Mouse (Mus musculus) adrenal gland, adult 2 months (tissue): Measurements from ENCODE around the gene Mrpl12. TPM values are rescaled to one million over a fixed set of nuclear protein-coding genes. Genes with fewer than 3 reads are reported as not detected.

ENCODE experiments used
- DNase-seq: peaks from one replicate; pipeline ENCODE4 v3.0.0; 2021
- polyA plus RNA-seq: library from polyadenylated mRNA; depleted of rRNA; stranded (reverse); fragments of >200 nt; gene quantifications from 2 replicates; pipeline ENCODE4 v1.2.3, GENCODE M21; 2012
- total RNA-seq, 2 experiments: library from RNA; stranded (reverse); gene quantifications; 2 replicates each; pipeline ENCODE4 v1.2.3; 2021

Gene Mrpl12
- total and polyA plus RNA-seq, 3 experiments = 107 to 185 (median 146) TPM

- DNase-seq = no peak
These were observed 12.4 kb upstream of the Mrpl12 start for GRCm38 (mm10) chr11:120472052-120472451.

GRCm38 (mm10) chr11:120483448-120483934 is 922 bp upstream of the Mrpl12 start:
- no peak for DNase-seq

GRCm38 (mm10) chr11:120485251-120485650 is 838 bp downstream of the Mrpl12 start:
- no peak for DNase-seq

GRCm38 (mm10) chr11:120488516-120488915 is 4.1 kb downstream of the Mrpl12 start:
- DNase-seq = no peak

- peak; percentile 78 for DNase-seq
These were observed 4.8 kb downstream of the Mrpl12 start for GRCm38 (mm10) chr11:120489054-120489761.

- DNase-seq = peak; percentile 56
These were observed 6.1 kb downstream of the Mrpl12 start for GRCm38 (mm10) chr11:120490291-120491046.

- DNase-seq = peak; percentile 95
These were observed 7.1 kb downstream of the Mrpl12 start, which contains the start of gene Slc25a10 for GRCm38 (mm10) chr11:120491317-120492023. Slc25a10 (plus strand) TSS chr11:120491840.

- peak; percentile 74 for DNase-seq
These were observed 7.8 kb downstream of the Mrpl12 start for GRCm38 (mm10) chr11:120492024-120492877.

GRCm38 (mm10) chr11:120492878-120493203 is 8.4 kb downstream of the Mrpl12 start:
- DNase-seq = no peak

GRCm38 (mm10) chr11:120493351-120493750 is 8.9 kb downstream of the Mrpl12 start:
- no peak for DNase-seq

- no peak for DNase-seq
These were observed 9.5 kb downstream of the Mrpl12 start for GRCm38 (mm10) chr11:120493911-120494310.

- DNase-seq = peak; percentile 93
These were observed 13.0 kb downstream of the Mrpl12 start for GRCm38 (mm10) chr11:120497436-120497835.

GRCm38 (mm10) chr11:120498226-120498625 is 13.8 kb downstream of the Mrpl12 start:
- DNase-seq = peak; percentile 80

- no peak for DNase-seq
These were observed 14.5 kb downstream of the Mrpl12 start for GRCm38 (mm10) chr11:120498891-120499290.

GRCm38 (mm10) chr11:120499894-120500293 is 15.5 kb downstream of the Mrpl12 start:
- DNase-seq = no peak

GRCm38 (mm10) chr11:120500357-120500756 is 15.9 kb downstream of the Mrpl12 start:
- DNase-seq = peak; percentile 51

- DNase-seq = no peak
These were observed 16.6 kb downstream of the Mrpl12 start for GRCm38 (mm10) chr11:120501018-120501417.

GRCm38 (mm10) chr11:120501701-120502100 is 17.3 kb downstream of the Mrpl12 start:
- DNase-seq = peak; percentile 3

- no peak for DNase-seq
These were observed 21.2 kb downstream of the Mrpl12 start for GRCm38 (mm10) chr11:120505661-120506060.

GRCm38 (mm10) chr11:120506899-120507298 is 22.5 kb downstream of the Mrpl12 start:
- peak; percentile 14 for DNase-seq

GRCm38 (mm10) chr11:120507611-120508289 is 23.3 kb downstream of the Mrpl12 start:
- peak; percentile 12 for DNase-seq
